Mouse (Mus musculus) limb, embryonic 12.5 days (tissue): ENCODE data around the gene Nrtn. TPM values are rescaled to one million over a fixed set of nuclear protein-coding genes. Genes with fewer than 3 reads are reported as not detected.

Source experiments
- ATAC-seq: fragments of 200-750 bp; cut with Nextera tagmentation; 2 replicates; pipeline ENCODE4 v1.8.0; 2017; ENCODE audit warnings: low read depth, moderate TSS enrichment; ENCODE audit not compliant: insufficient number of reproducible peaks, insufficient read depth, low FRiP score, low TSS enrichment
- H3K27ac ChIP-seq: fragments of 300-500 bp; sonication (generic); 2 replicates; pipeline ENCODE4 v1.5.1; 2016; ENCODE audit warnings: mild to moderate bottlenecking, moderate library complexity
- H3K27me3 ChIP-seq: fragments of 300-500 bp; sonication (generic); 2 replicates; pipeline ENCODE4 v1.6.1; 2016; ENCODE audit warnings: mild to moderate bottlenecking, moderate library complexity
- H3K36me3 ChIP-seq: fragments of 300-500 bp; sonication (generic); 2 replicates; pipeline ENCODE4 v1.6.1; 2016; ENCODE audit warnings: mild to moderate bottlenecking, moderate library complexity
- H3K4me1 ChIP-seq: fragments of 300-500 bp; sonication (generic); replicated peaks from 2 replicates; pipeline ENCODE4 v1.6.1; 2016
- H3K4me2 ChIP-seq: fragments of 300-500 bp; sonication (generic); 2 replicates; pipeline ENCODE4 v1.6.1; 2016; ENCODE audit warnings: mild to moderate bottlenecking, moderate library complexity
- H3K4me3 ChIP-seq: fragments of 300-500 bp; sonication (generic); replicated peaks from 2 replicates; pipeline ENCODE4 v1.5.1; 2016; ENCODE audit warnings: mild to moderate bottlenecking
- H3K9ac ChIP-seq: fragments of 300-500 bp; sonication (generic); replicated peaks from 2 replicates; pipeline ENCODE4 v1.6.1; 2016; ENCODE audit warnings: mild to moderate bottlenecking, moderate library complexity
- H3K9me3 ChIP-seq: fragments of 300-500 bp; sonication (generic); 2 replicates; pipeline ENCODE4 v1.6.1; 2016; ENCODE audit warnings: mild to moderate bottlenecking, moderate library complexity
- WGBS: fragments of 180-500 bp; shearing (Covaris S2); methylation state at CpG from one replicate; pipeline ENCODE4 v1.1.7; 2016; 5-methylcytosine and 5-hydroxymethylcytosine counted together
- polyA plus RNA-seq: library from polyadenylated mRNA; unstranded; fragments of >200 nt; fragmentation: Nextera tagmentation; extraction: Ambion mirVana; gene quantifications from 2 replicates; pipeline ENCODE4 v1.2.1, GENCODE M21; 2016

The Nrtn gene
- polyA plus RNA-seq, 1 experiment from 2014 or later, result 19.6 TPM

DNA sequence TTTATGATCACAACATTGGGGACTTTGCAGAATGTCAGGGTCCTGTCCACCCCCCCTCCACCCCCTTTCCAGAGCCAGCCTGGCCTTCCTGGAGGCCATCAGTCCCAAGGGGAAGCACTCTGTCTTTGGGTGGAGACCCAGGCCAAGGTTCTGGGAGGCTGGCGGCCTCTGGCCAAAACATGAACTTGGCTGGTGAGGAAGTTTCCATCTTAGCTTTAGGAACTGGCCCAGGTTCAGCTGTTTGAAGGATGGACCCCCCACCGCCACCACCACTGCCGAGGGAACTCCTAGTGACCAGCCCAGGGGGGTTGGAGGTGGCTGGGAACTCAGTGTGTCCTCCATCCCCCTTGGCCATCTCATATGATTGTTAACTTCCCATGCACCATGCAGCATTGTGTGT is 3.7 kb upstream of the Nrtn start:
- Histone ChIP-seq H3K36me3 (no peaks in the 10 kb centered on the region), H3K4me3 (no peak overlapping the region), H3K9me3 (no peaks in the 10 kb centered on the region), H3K4me1 (peaks cover 66% of the 10 kb centered on the region), H3K27ac (peak overlapping the region; percentile 81; the same call in 1 of the 2 replicates), H3K4me2 (no peak overlapping the region), H3K27me3 (peaks cover 20% of the 10 kb centered on the region), H3K9ac (no peak overlapping the region)
- no peak for ATAC-seq
- 70% methylated on average over 3 of the region's 3 CpGs for WGBS

GRCm38 (mm10) chr17:56759261-56759660 is 1.9 kb upstream of the Nrtn start:
- Histone ChIP-seq H3K27me3 (peaks cover 39% of the 10 kb centered on the region), H3K4me2 (no peak overlapping the region; the same call in 1 of the 2 replicates), H3K27ac (no peak overlapping the region), H3K4me1 (peaks cover 66% of the 10 kb centered on the region), H3K9me3 (no peaks in the 10 kb centered on the region), H3K4me3 (no peak overlapping the region), H3K36me3 (no peaks in the 10 kb centered on the region), H3K9ac (no peak overlapping the region)
- 17% methylated on average over 7 of the region's 7 CpGs for WGBS
- ATAC-seq, result no peak

- no peak overlapping the region for H3K27ac ChIP-seq
Measured at GRCm38 (mm10) chr17:56758132-56758531, 802 bp upstream of the Nrtn start.

DNA sequence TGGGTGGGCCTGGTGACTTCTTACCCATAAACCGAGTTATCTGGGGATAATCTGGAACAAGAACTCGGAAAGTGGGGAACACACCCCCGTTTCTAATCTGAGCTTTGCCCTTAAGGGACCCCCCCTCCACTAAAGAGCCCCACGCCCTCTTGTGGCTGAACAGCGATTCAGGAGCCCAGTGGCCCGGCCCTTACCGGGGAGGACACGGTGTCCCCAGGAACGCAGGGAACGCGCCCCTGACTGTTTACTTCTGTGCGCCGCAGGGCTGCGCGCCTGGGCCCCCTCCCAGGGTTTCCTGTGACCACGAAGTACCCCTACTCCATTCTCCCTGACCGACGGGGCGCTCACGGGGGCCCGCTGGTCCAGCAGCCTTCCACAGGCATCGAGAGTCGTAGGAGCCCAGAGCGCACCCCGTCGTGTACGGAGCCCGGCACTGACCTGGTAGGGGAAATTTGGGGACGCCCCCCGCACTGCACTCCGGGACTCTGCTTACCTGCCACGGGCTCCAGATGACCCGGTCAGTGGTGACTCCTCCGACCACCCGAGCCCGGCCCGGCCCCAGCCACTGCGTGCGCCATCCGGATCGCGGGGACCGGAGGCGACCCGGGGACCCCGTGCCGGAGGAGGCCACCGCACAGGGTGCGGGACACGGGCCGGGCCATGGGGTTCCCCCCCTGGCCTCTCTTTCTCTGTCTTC is 479 bp downstream of the Nrtn start:
- no peak for ATAC-seq
- H3K27ac ChIP-seq, result no peak overlapping the region
- peak overlapping the region; percentile 62 for H3K4me3 ChIP-seq
- H3K4me1 ChIP-seq, result peaks cover 64% of the 10 kb centered on the region
- H3K36me3 ChIP-seq, result no peaks in the 10 kb centered on the region
- peak overlapping the region; percentile 69 for H3K9ac ChIP-seq
- no peaks in the 10 kb centered on the region for H3K9me3 ChIP-seq
- peaks cover 63% of the 10 kb centered on the region for H3K27me3 ChIP-seq
- H3K4me2 ChIP-seq, result peak overlapping the region; percentile 97
- 2% methylated on average over 46 of the region's 51 CpGs for WGBS

More at GRCm38 (mm10) chr17:56758132-56758531, 802 bp upstream of the Nrtn start:
- Histone ChIP-seq H3K4me1 (peaks cover 74% of the 10 kb centered on the region), H3K36me3 (no peaks in the 10 kb centered on the region), H3K4me3 (no peak overlapping the region), H3K4me2 (peak overlapping the region; percentile 97; the same call in 1 of the 2 replicates), H3K9ac (no peak overlapping the region), H3K9me3 (no peaks in the 10 kb centered on the region), H3K27me3 (peaks cover 50% of the 10 kb centered on the region)
- ATAC-seq, result no peak
- WGBS, result 6% methylated on average over 12 of the region's 12 CpGs

DNA sequence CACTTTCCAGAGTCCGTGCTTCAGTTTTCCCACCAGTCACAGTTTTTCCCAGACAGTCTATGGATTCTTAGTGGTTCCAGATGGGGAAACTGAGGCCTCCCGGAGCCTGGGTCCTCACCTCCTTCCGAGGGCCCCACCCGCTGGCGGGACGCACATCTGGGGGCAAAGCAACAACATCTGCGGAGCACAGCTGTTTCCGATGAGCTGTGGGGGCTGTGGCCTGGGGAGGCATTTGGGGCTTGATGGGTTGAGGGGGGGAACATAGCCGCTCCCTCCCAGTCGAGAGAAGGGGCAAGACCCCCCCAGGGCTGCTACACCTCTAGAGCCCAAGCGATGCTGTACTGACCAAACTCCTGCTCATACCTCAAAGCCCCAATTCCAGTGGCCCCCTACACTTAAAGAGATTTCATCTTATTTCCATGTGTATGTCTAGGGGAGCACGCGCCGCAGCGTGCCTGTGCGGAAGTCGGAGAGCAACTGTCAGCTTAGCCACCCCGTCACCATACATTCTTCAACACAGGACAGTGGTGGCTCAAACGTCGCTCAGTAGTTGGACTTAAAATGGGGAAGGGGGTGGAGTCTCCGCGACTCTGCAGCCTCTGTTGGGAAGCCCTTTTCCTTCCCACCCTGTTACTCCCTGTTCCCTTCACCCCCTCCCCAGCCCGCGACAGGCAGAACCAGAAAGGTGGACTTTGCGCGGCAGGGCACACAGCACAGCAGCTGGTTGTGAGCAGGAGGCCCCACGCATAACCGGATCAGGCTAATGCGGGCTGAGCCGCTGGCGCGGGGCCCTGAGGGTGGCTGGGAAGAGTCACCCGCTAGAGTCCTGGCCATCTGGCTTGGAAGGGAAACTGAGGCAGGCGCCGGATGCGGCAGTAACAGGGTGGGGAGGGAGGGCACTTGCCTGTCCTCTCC is 2.8 kb downstream of the Nrtn start:
- Histone ChIP-seq H3K4me2 (peak overlapping the region; percentile 9; the same call in 1 of the 2 replicates), H3K4me1 (peaks cover 48% of the 10 kb centered on the region)
- 10% methylated on average over 36 of the region's 36 CpGs for WGBS

DNA sequence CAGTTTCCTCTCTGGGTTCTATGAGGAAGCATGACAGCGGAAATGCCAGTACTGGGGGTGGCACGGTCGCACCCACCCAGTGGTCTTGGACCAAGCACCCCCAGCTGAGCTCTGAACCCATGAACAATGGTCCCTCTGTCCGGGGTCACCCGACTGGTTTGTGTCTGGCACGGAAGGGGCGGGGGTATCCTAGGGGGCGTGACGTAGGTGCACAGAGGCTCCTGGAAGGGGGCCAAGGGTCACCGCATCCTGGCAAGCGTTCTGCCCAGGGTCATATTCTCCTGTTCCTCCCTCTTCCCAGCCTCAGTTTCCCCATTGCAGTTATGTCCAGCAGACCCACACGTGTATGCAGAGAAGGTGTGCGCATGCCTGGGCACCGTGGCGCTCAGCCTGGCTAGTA is 3.9 kb downstream of the Nrtn start:
- no peak overlapping the region for H3K4me2 ChIP-seq
- H3K27me3 ChIP-seq, result peaks cover 85% of the 10 kb centered on the region
- H3K4me1 ChIP-seq, result peaks cover 37% of the 10 kb centered on the region
- 23% methylated on average over 15 of the region's 15 CpGs for WGBS
- H3K27ac ChIP-seq, result no peak overlapping the region
- H3K36me3 ChIP-seq, result no peaks in the 10 kb centered on the region
- H3K4me3 ChIP-seq, result no peak overlapping the region
- no peak for ATAC-seq
- H3K9ac ChIP-seq, result no peak overlapping the region
- H3K9me3 ChIP-seq, result 0 out of 2 replicates have a peak, but pooled peaks cover 9% of the 10 kb centered on the region

More for the DNA sequence above, 2.8 kb downstream of the Nrtn start:
- Histone ChIP-seq H3K36me3 (no peaks in the 10 kb centered on the region), H3K27ac (no peak overlapping the region), H3K9me3 (0 out of 2 replicates have a peak, but pooled peaks cover 9% of the 10 kb centered on the region), H3K9ac (no peak overlapping the region), H3K27me3 (peaks cover 85% of the 10 kb centered on the region), H3K4me3 (peak overlapping the region; percentile 15; the same call in 1 of the 2 replicates)
- ATAC-seq, result no peak

DNA sequence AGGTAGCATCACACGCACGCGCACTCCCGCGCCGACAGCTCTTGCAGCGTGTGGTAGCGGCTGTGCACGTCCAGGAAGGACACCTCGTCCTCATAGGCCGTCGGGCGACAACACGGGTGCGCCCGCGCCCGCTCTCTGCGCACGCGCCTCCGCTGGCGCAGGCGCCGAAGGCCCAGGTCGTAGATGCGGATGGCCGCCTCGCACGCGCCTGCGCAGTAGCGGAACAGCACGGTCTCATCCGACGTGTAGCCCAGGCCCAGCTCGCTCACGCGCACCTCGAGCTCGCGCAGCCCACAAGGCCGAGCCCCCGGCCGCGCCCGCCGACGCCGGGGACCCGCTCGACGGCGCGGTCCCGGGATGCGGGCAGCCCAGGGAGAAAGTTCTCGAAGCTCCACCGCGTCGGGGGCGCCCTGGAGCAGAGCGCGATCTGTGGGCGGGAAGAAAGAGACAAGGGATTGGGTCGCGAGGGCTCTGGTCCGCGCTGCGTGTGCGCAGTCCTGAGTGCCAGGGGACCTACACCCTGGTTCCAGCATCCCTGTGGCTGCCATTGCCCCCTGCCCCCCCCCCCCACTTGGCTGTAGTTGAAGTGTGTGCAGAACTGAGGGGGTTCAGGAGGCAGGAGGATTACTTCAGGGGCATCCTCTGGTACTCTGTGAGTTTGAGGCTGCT is 5.8 kb downstream of the Nrtn start:
- WGBS, result 21% methylated on average over 69 of the region's 71 CpGs
- Histone ChIP-seq H3K9ac (peak overlapping the region; percentile 34; the same call in 1 of the 2 replicates), H3K27ac (no peak overlapping the region)

DNA sequence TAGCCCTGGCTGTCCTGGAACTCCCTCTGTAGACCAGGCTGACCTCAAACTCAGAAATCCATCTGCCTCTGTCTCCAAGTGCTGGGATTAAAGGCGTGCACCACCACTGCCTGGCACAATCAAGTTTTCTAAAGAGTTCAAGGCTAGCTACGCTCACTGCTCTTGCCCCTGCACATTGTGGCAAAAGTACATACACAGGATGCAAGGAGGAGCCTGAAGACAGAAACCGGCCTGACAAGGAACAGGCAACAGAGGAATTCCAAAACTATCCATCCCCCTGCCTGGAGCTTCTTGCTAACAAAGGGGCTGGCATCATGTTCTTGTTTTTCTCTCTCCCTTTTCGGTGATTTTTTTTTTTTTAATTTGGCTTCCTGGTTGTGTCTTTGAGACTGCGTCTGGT is 13.2 kb downstream of the Nrtn start:
- Histone ChIP-seq H3K27me3 (peaks cover 8% of the 10 kb centered on the region), H3K4me3 (no peak overlapping the region), H3K4me2 (no peak overlapping the region), H3K36me3 (no peaks in the 10 kb centered on the region), H3K9me3 (no peaks in the 10 kb centered on the region), H3K4me1 (no peaks in the 10 kb centered on the region), H3K9ac (no peak overlapping the region), H3K27ac (no peak overlapping the region)
- 61% methylated on average over 5 of the region's 5 CpGs for WGBS
- ATAC-seq, result no peak

More for the DNA sequence above, 5.8 kb downstream of the Nrtn start:
- peak; percentile 27; the same call in 1 of the 2 replicates for ATAC-seq
- H3K4me1 ChIP-seq, result peaks cover 22% of the 10 kb centered on the region
- 0 out of 2 replicates have a peak, but pooled peaks cover 9% of the 10 kb centered on the region for H3K9me3 ChIP-seq
- H3K4me2 ChIP-seq, result peak overlapping the region; percentile 46
- H3K36me3 ChIP-seq, result no peaks in the 10 kb centered on the region
- peak overlapping the region; percentile 25 for H3K4me3 ChIP-seq
- H3K27me3 ChIP-seq, result peaks cover 73% of the 10 kb centered on the region

- no peak overlapping the region for H3K4me3 ChIP-seq
- no peaks in the 10 kb centered on the region for H3K9me3 ChIP-seq
- no peak overlapping the region for H3K4me2 ChIP-seq
- no peak overlapping the region for H3K9ac ChIP-seq
- H3K4me1 ChIP-seq, result no peaks in the 10 kb centered on the region
- 80% methylated on average over 16 of the region's 17 CpGs for WGBS
- ATAC-seq, result no peak
- no peaks in the 10 kb centered on the region for H3K36me3 ChIP-seq
- H3K27me3 ChIP-seq, result peaks cover 14% of the 10 kb centered on the region
- H3K27ac ChIP-seq, result no peak overlapping the region
Measured at GRCm38 (mm10) chr17:56740788-56741160, 16.6 kb downstream of the Nrtn start.

GRCm38 (mm10) chr17:56740118-56740787 is 17.1 kb downstream of the Nrtn start:
- 84% methylated on average over 17 of the region's 17 CpGs for WGBS
- Histone ChIP-seq H3K4me3 (no peak overlapping the region), H3K4me2 (no peak overlapping the region), H3K27me3 (peaks cover 14% of the 10 kb centered on the region), H3K4me1 (no peaks in the 10 kb centered on the region), H3K9ac (no peak overlapping the region), H3K9me3 (no peaks in the 10 kb centered on the region), H3K36me3 (no peaks in the 10 kb centered on the region), H3K27ac (no peak overlapping the region)
- no peak for ATAC-seq
